Mouse (Mus musculus) cerebellum, adult 9-11 months (tissue): ENCODE measurements around the gene Gm28729.
A peak's percentile ranks its signal among the peaks of the same experiment; 100 is the strongest.
"Not testable (repeated sequence)": the region's sequence is repeated elsewhere in the genome, so short reads cannot be mapped to it uniquely, and the experiment has no call there.

Source experiments
- DNase-seq: peaks from one replicate; pipeline ENCODE4 v3.0.0; 2022

The Gm28729 gene

GRCm38 (mm10) chr9:96517429-96517828, 7.6 kb downstream of the Gm28729 start:
- no peak for DNase-seq

DNA sequence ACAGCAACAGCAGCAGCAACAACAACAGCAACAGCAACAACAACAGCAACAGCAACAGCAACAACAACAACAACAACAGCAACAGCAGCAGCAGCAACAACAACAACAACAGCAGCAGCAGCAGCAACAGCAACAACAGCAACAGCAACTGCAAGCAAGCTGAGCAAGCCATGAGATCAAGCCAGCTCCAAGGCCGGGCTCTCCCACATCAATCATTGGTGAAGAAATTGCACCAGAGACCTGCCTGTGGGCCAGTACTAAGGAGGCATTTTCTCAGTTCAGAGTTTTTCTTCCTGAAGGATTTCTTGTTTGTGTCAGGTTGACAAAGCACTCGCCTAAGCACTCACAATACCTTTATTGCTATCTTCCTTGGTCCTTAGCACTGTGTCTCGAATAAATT, 8.3 kb downstream of the Gm28729 start:
- DNase-seq = no peak

DNA sequence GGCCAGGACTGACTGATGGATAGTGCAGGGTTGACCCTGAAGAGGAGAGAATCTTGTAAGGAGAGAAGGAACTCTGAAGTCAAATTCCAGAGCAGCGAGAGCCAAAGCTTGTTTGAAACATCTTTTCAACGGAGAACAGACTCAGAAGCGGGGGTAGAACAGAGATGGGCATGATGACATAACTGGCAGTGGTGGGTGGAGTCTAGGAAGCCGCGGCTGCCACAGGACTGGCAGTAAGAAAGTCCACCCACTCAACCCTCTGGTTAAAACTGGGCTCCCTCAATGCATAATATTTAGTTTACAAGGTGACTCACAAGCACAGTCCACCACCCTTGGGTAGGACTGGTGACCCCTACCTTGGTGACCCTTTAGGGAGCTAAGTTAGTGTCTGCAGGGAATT, 9.3 kb downstream of the Gm28729 start:
- no peak for DNase-seq

- DNase-seq = no peak
Measured at GRCm38 (mm10) chr9:96514278-96514677, 10.8 kb downstream of the Gm28729 start.

DNA sequence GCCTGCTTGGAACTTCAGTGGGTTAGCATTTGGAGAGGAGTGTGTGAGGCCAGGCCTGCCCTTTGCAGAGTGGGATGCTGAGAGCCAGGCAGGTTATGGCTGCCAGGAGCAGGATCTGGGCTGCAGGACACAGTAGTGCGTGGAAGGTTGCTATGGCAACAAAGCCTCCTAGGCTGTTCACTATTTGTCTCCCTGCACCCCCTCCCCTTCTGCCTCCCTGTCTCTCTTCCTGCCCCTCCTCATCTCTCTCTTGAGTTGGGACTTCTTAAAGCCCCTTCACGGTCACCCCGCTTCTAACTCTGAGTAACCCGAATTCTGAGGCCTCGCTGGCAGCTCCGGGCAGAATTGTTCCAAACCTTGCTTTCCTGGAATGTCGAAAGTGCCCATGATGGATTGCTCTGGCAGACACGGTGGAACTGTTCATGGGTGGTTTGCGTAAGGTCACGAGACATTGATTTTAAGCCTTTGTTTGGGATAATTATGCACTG, 19.0 kb downstream of the Gm28729 start:
- DNase-seq = no peak

DNA sequence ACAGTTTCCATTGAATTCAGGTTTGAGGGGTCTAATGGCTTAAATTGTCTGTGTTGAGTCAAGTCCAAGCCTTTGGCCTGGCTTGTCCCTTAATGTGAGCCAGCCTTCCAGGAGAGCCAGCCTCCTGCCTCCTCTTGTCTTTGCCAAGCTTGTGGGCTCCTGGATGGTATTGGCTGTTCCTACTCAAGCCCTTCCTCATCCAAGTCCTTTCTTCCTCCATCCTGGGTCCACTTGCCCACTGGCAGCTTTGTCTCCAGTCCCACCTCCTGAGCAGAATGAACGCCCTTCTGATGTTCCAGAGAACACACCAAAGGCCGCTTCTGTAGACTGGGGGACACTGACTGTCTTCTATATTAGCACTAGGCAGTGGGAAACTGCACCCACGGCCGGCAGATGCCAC, 19.9 kb downstream of the Gm28729 start:
- no peak for DNase-seq

DNA sequence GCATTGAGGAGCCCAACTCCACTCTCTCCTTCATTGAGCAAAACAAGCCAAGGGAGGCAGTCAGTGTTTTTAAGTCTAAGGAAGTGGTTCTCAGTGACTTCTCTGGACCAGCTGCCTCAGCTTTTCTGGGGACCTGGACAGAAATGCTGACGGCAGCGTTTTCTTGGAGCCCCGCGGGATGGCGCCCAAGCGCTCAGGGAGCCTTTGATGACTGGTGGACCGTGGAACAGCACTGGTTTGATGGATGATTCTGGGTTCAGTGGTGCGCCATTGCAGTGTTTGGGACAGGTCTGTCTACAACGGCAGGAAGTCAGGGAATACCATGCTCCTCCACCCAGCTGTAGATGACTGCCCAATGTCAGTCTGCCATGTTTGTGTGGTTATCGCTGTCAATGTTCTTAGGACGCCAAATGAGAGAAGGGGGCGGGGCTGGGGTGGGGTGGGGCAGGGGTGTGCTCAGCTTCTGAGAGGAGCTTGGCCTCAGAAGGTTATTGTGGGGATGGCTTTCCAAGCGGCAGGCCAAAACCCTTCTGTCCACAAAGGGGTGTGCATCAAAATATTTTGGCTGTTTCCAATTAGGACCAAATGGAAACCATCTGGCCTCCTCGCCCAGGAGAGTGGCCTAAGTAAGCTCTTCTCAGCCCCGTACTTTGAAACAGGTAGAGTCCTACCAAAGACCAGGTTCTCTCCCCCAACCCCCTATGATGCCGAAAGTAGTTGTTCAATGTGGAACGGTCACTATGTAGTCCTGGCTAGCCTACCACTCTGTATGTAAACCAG, 20.8 kb downstream of the Gm28729 start:
- no peak for DNase-seq

- peak; percentile 58 for DNase-seq
Measured at GRCm38 (mm10) chr9:96502856-96503610, 22.0 kb downstream of the Gm28729 start.

DNA sequence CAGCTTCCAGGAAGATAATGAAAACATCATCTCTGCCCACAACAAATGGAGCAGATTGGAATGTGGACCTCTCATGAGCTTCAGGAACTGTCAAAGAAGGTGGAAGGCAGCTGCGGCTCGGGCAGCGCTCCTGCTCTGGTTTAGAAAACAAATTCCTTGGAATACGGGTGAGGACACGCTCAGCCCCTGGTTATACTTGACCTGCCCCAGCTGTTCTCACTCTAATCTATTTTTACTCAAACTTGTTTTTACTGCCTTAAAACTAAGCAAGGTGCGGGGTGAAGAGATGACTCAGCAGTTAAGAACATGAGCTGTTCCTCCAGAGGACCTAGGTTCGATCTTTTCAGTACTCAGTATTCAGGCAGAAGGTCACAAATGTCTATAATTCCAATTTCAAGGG, 23.8 kb downstream of the Gm28729 start:
- no peak for DNase-seq

- no peak for DNase-seq
Measured at GRCm38 (mm10) chr9:96493212-96493611, 31.9 kb downstream of the Gm28729 start.

DNA sequence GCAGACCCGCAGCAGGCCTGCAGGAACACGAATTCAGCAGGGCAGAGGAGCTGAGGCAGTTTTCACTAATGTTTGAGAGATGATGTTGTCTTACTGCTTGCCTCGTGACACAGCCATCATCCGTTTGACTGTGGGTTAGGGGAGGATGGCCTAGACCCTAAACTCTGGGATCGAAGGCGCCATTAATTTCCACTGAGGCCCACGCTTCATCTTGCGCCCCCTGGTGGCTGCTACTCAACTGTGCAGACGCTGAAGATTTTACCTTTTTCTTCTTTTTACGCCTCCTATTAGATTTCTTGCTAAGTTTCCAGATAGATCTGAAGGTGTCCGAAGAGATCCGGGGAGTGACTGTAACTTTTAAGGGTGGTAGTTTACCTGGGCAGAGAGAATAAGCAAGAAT, 33.3 kb downstream of the Gm28729 start:
- DNase-seq = no peak

DNA sequence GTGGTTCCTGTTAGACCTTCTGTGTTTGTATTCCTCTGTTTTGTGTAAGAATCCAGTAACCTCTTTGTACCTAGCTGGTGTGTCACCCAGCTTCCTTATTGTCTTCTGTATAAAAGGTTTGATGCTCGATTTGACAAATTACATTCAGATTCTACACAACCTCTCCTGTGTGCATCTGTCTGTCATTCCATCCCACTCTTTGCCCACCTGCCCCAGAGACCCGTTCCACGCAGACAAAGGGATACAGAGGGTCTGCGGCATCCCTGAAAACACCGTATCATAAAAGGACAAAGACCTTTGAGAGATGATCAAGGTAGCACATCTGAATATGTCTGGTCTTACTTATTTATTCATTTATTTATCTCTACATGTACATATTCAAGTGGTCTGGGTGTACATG, 37.2 kb downstream of the Gm28729 start:
- DNase-seq = not testable (repeated sequence)

DNA sequence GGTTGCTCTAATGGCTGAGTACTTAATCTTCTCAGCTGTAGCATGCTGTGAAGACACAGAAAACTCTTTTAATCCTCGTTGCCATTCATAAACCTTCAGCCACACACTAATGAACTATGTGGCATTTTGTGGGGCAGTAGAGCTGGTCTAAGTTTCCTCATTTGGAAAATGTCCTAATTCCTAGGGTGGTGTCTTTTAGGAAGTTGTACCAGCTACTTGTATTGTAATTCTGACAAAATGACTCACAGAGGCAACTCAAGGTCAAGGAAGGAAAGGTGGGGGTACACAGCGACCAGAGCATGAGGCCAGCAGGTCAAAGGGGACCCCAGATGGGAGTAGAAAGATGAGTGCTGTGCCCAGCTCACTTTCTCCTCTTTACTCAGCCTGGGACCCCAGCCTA, 41.4 kb downstream of the Gm28729 start:
- DNase-seq = no peak

- no peak for DNase-seq
Measured at GRCm38 (mm10) chr9:96483028-96483427, 42.0 kb downstream of the Gm28729 start.

DNA sequence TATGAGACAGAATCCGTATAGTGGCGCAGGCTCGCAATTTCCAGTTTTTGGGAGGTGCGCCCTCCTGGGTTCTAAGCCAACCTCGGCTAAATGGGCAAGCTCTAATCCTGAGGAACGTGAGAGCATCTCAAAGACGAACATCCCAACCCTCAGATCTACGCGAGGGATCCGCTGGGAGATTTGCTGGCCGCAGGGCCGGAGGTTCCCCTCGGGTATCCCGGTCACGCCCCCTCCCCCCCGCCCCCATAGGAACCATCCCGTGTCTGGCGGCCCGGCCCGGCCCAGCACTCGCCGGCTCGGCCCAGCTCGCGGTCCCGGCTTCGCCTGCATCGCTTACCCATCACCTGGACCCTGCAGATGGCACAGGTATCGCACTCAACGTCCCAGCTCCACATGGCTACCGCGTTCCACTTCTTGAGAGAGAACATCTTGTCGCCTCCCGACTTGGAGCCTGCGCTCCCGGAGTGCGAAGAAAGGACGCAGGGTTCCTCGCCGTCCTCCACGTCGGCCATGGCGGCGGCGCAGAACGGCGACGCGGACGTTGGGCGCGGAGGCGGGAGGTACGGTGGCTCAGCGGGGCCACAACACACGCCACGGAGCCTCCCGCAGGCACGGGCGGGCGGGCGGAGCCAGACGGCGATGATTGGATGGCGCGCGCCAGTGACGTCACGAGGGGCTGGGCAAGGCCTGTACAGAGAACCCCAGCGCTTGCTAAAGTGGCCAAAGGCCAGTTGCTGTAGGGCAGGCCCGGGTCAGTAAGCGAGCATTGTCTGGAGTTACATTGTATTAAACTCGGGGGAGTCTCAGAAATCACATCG, 46.8 kb downstream of the Gm28729 start, which contains the start of gene Rnf7:
TSS of gene Rnf7 (minus strand) at position 605 of the 818 bp plus-strand sequence.
- peak; percentile 99 for DNase-seq

- DNase-seq = no peak
Measured at GRCm38 (mm10) chr9:96472356-96472755, 52.7 kb downstream of the Gm28729 start.

GRCm38 (mm10) chr9:96471681-96472080, 53.4 kb downstream of the Gm28729 start:
- not testable (repeated sequence) for DNase-seq

DNA sequence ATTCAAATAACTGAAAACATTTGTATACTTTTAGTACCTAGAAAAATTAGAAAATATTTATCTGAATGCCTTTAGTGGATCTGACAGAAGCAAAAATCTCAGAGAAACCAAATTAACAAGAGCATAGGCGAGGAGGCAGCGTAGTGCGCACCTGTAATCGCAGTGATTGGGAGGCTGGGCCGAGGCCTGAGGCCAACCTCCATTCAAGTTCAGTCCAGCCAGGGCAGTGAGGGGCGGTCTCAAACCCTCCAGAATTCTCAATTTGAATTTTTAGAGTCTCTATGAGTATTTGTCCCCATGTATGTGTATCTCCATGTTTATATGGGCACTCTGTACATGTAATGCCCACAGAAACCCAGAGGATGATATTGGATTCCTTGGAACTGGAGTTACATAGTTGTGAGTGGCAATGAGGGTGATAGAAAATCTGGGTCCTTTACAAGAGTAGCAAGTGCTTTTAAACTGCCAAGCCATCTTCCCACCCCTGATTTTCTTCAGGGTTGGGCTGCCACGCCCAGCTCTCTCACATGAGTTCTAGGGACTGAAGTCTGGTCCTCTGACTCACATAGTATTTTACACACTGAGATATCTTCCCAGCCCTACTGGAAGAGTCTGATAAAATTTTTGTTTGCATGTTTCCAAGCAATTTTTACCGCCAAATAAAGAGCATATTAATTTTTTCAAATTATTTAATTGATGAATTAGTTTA, 54.6 kb downstream of the Gm28729 start:
- no peak for DNase-seq

DNA sequence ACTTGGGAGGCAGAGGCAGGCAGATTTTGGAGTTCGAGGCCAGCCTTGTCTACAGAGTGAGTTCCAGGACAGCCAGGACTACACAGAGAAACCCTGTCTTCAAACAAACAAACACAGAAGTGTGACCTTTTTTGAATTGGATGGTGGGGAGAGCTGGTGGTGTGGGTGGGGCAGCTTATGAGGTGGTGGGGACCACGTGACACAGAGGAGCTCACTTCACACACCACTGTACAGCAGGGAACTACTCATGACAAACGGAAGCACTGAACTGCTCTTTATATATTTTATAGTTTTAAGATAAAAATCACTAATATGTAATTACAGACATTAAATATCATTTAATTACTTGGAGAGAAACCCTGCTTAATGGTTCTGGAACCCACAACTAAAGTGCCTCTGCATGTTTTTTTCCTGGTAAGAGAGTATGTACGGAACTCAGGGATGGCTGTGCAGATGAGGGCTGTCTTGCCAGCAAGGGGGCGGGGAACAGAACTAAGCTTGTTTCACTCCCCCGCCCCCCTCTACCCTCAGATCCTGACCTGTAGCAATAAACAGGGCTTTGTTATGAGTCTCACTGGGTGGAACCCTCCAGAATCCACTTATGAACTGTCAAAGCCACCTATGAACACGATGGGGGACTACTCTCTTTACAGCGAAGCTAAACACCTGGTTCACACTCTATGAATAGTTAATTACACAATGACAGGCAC, 55.4 kb downstream of the Gm28729 start:
- no peak for DNase-seq

DNA sequence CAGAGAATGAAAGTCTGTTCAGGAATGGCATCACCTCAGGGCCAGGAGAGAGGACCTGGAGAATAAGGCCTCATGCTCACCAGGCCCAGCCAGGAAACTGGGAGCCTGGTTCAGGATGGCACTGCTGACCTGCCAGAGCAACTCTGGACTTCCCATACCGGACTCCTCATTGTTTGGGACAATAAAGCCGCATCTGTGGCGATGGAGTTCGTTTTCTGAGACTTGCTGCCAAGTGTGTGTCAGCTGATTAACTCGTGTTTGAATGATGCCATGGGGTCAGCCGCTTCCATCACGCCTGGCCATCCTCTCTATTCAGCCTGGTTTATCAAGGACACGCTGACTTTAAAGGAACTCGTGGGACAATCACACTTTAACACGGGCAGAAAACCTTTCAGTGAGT, 61.4 kb downstream of the Gm28729 start:
- DNase-seq = peak; percentile 36

- DNase-seq = no peak
Measured at GRCm38 (mm10) chr9:96461607-96462006, 63.5 kb downstream of the Gm28729 start.
